Mouse (Mus musculus): ENCODE results near the gene Nox4.

The Nox4 gene

GRCm38 (mm10) chr7:87245856-87246579, at the start of gene Nox4:
Gene Nox4, plus strand, starts transcription at chr7:87246096.
- DNase-seq: no peak

GRCm38 (mm10) chr7:87204751-87205150, 41.1 kb upstream of the Nox4 start:
- DNase-seq: no peak

GRCm38 (mm10) chr7:87221712-87222111, 24.2 kb upstream of the Nox4 start:
- DNase-seq: no peak

GRCm38 (mm10) chr7:87222751-87223150, 23.1 kb upstream of the Nox4 start:
- DNase-seq: no peak

- DNase-seq: no peak
Observed at GRCm38 (mm10) chr7:87225617-87226016, 20.3 kb upstream of the Nox4 start.

- no peak for DNase-seq
Observed at GRCm38 (mm10) chr7:87227051-87227948, 18.6 kb upstream of the Nox4 start.

GRCm38 (mm10) chr7:87229502-87229901, 16.4 kb upstream of the Nox4 start:
- DNase-seq: no peak

GRCm38 (mm10) chr7:87241139-87241538, 4.8 kb upstream of the Nox4 start:
- no peak for DNase-seq

- DNase-seq: peak in 1 of 2 experiments; percentile 3
Observed at GRCm38 (mm10) chr7:87246580-87246934, 661 bp downstream of the Nox4 start.

- DNase-seq: no peak
Observed at GRCm38 (mm10) chr7:87246940-87247339, 1.0 kb downstream of the Nox4 start.

GRCm38 (mm10) chr7:87247926-87248325, 2.0 kb downstream of the Nox4 start:
- DNase-seq: no peak

GRCm38 (mm10) chr7:87252071-87252470, 6.2 kb downstream of the Nox4 start:
- DNase-seq: no peak

GRCm38 (mm10) chr7:87277225-87277624, 31.3 kb downstream of the Nox4 start:
- DNase-seq: no peak

- no peak for DNase-seq
Observed at GRCm38 (mm10) chr7:87303726-87304315, 57.9 kb downstream of the Nox4 start.

- DNase-seq: no peak
Observed at GRCm38 (mm10) chr7:87321571-87321970, 75.7 kb downstream of the Nox4 start.

- DNase-seq: no peak
Observed at GRCm38 (mm10) chr7:87322085-87322484, 76.2 kb downstream of the Nox4 start.

- DNase-seq: no peak
Observed at GRCm38 (mm10) chr7:87330782-87331558, 85.1 kb downstream of the Nox4 start.

- DNase-seq: no peak
Observed at GRCm38 (mm10) chr7:87345598-87345997, 99.7 kb downstream of the Nox4 start.

GRCm38 (mm10) chr7:87352818-87353217, 106.9 kb downstream of the Nox4 start:
- no peak for DNase-seq

GRCm38 (mm10) chr7:87367834-87368233, 121.9 kb downstream of the Nox4 start:
- no peak for DNase-seq

- no peak for DNase-seq
Observed at GRCm38 (mm10) chr7:87369131-87369530, 123.2 kb downstream of the Nox4 start.

GRCm38 (mm10) chr7:87370789-87371188, 124.9 kb downstream of the Nox4 start:
- DNase-seq: no peak

GRCm38 (mm10) chr7:87371316-87371715, 125.4 kb downstream of the Nox4 start:
- no peak for DNase-seq

Data from thymus, postnatal 36 days (tissue).